Mouse (Mus musculus) MEL (cell line): ENCODE measurements around the gene Polr1d. TPM values are rescaled to one million over a fixed set of nuclear protein-coding genes. Genes with fewer than 3 reads are reported as not detected.
A peak's percentile ranks its signal among the peaks of the same experiment; 100 is the strongest.

ENCODE experiments used
- DNase-seq: peaks from one replicate; pipeline ENCODE4 v3.0.0; 2011; ENCODE audit warnings: low read depth, low spot score
- H3K27ac ChIP-seq: 2 replicates; pipeline ENCODE4 v1.5.1; 2012; ENCODE audit warnings: low read depth, mild to moderate bottlenecking, control low read depth, low read length, moderate library complexity; ENCODE audit not compliant: control insufficient read depth
- H3K27me3 ChIP-seq, 2 experiments: fragments of 150-350 bp in 1 of 2; sonication (generic) in 1 of 2; 2 replicates each; pipeline ENCODE4 v1.6.1; 2012; ENCODE audit warnings: low read length in 2 of 2, mild to moderate bottlenecking in 2 of 2, improper control_type of control experiment in 1 of 2, moderate library complexity in 1 of 2; ENCODE audit not compliant: insufficient read depth in 2 of 2, control insufficient read depth in 1 of 2
- H3K36me3 ChIP-seq, 2 experiments: 2 replicates each; pipeline ENCODE4 v1.6.1; 2012 to 2014; ENCODE audit warnings: low read length in 2 of 2, improper control_type of control experiment in 1 of 2, inconsistent platforms in 1 of 2, mild to moderate bottlenecking in 1 of 2; ENCODE audit not compliant: insufficient read depth in 2 of 2, control insufficient read depth in 1 of 2
- H3K4me1 ChIP-seq, 2 experiments: fragments of 150-350 bp in 1 of 2; sonication (generic) in 1 of 2; 2 replicates each; pipeline ENCODE4 v1.6.1; 2012; ENCODE audit warnings: low read length in 2 of 2, improper control_type of control experiment in 1 of 2, mild to moderate bottlenecking in 1 of 2; ENCODE audit not compliant: insufficient read depth in 2 of 2, control insufficient read depth in 1 of 2
- H3K4me3 ChIP-seq, 2 experiments: fragments of 150-350 bp in 1 of 2; sonication (generic) in 1 of 2; 2 replicates each; pipeline ENCODE4 v1.5.1; 2012; ENCODE audit warnings: low read depth in 2 of 2, low read length in 2 of 2, mild to moderate bottlenecking in 2 of 2, moderate library complexity in 2 of 2, control low read depth in 1 of 2, improper control_type of control experiment in 1 of 2; ENCODE audit not compliant: control insufficient read depth in 1 of 2, insufficient read depth in 1 of 2
- H3K79me2 ChIP-seq: 2 replicates; pipeline ENCODE4 v1.6.1; 2012; ENCODE audit warnings: mild to moderate bottlenecking, low read length, moderate library complexity; ENCODE audit not compliant: control insufficient read depth, poor library complexity, insufficient read depth
- H3K9ac ChIP-seq: 2 replicates; pipeline ENCODE4 v1.6.1; 2012; ENCODE audit warnings: low read depth, mild to moderate bottlenecking, control low read depth, low read length, moderate library complexity; ENCODE audit not compliant: control insufficient read depth, poor library complexity, severe bottlenecking
- H3K9me3 ChIP-seq: fragments of 150-350 bp; sonication (generic); replicated peaks from 2 replicates; pipeline ENCODE4 v1.6.1; 2012; ENCODE audit warnings: mild to moderate bottlenecking, low read length, improper control_type of control experiment, moderate library complexity; ENCODE audit not compliant: insufficient read depth
- BHLHE40 ChIP-seq: IDR thresholded peaks from 2 replicates; pipeline ENCODE4 v1.6.1; 2012; ENCODE audit warnings: low read depth, mild to moderate bottlenecking, inconsistent platforms, low read length, improper control_type of control experiment, borderline replicate concordance
- E2F4 ChIP-seq: IDR thresholded peaks from 2 replicates; pipeline ENCODE4 v1.6.1; 2011; ENCODE audit warnings: low read depth, low read length, improper control_type of control experiment, borderline replicate concordance
- EP300 ChIP-seq, 2 experiments: IDR thresholded peaks; 2 replicates each; pipeline ENCODE4 v1.6.1; 2011; ENCODE audit warnings: improper control_type of control experiment in 2 of 2, low read length in 2 of 2, low read depth in 1 of 2, mild to moderate bottlenecking in 1 of 2
- GABPA ChIP-seq: IDR thresholded peaks from 2 replicates; pipeline ENCODE4 v1.6.1; 2012; ENCODE audit warnings: low read depth, mild to moderate bottlenecking, inconsistent platforms, low read length, improper control_type of control experiment, moderate library complexity
- GATA1 ChIP-seq: IDR thresholded peaks from 2 replicates; pipeline ENCODE4 v1.6.1; 2011; ENCODE audit warnings: low read depth, low read length, improper control_type of control experiment
- HCFC1 ChIP-seq: IDR thresholded peaks from 2 replicates; pipeline ENCODE4 v1.6.1; 2012; ENCODE audit warnings: low read depth, mild to moderate bottlenecking, inconsistent platforms, low read length, improper control_type of control experiment, moderate library complexity
- JUND ChIP-seq: IDR thresholded peaks from 2 replicates; pipeline ENCODE4 v1.6.1; 2011; ENCODE audit warnings: low read depth, mild to moderate bottlenecking, improper control_type of control experiment, low read length
- KAT2A ChIP-seq: conservative IDR thresholded peaks from 2 replicates; pipeline ENCODE4 v1.6.1; 2012; ENCODE audit warnings: low read depth, low read length, improper control_type of control experiment, inconsistent platforms
- MAFK ChIP-seq: IDR thresholded peaks from 2 replicates; pipeline ENCODE4 v1.6.1; 2011; ENCODE audit warnings: low read depth, mild to moderate bottlenecking, low read length, improper control_type of control experiment, borderline replicate concordance
- MAX ChIP-seq: IDR thresholded peaks from 2 replicates; pipeline ENCODE4 v1.6.1; 2011; ENCODE audit warnings: low read length, improper control_type of control experiment
- MEF2A ChIP-seq: IDR thresholded peaks from 2 replicates; pipeline ENCODE4 v1.6.1; 2014; ENCODE audit warnings: low read depth, mild to moderate bottlenecking, inconsistent platforms, low read length, improper control_type of control experiment; ENCODE audit not compliant: poor library complexity, insufficient replicate concordance, severe bottlenecking; ENCODE audit errors: extremely low read depth
- MXI1 ChIP-seq: IDR thresholded peaks from 2 replicates; pipeline ENCODE4 v1.6.1; 2011; ENCODE audit warnings: mild to moderate bottlenecking, low read depth, low read length, improper control_type of control experiment
- MYB ChIP-seq: IDR thresholded peaks from 2 replicates; pipeline ENCODE4 v1.6.1; 2011; ENCODE audit warnings: mild to moderate bottlenecking, low read depth, low read length, improper control_type of control experiment
- MYC ChIP-seq: IDR thresholded peaks from 2 replicates; pipeline ENCODE4 v1.6.1; 2011; ENCODE audit warnings: low read depth, mild to moderate bottlenecking, low read length, improper control_type of control experiment, moderate library complexity
- NRF1 ChIP-seq: IDR thresholded peaks from 2 replicates; pipeline ENCODE4 v1.6.1; 2014; ENCODE audit warnings: low read depth, mild to moderate bottlenecking, inconsistent platforms, low read length, improper control_type of control experiment, moderate library complexity; ENCODE audit not compliant: poor library complexity, insufficient read depth, severe bottlenecking
- POLR2A ChIP-seq, 2 experiments: IDR thresholded peaks; 2 replicates each; pipeline ENCODE4 v1.6.1; 2011 to 2012; ENCODE audit warnings: low read length in 2 of 2, mild to moderate bottlenecking in 2 of 2, control low read depth in 1 of 2, improper control_type of control experiment in 1 of 2, low read depth in 1 of 2, moderate library complexity in 1 of 2; ENCODE audit not compliant: control insufficient read depth in 1 of 2, insufficient read depth in 1 of 2, poor library complexity in 1 of 2
- RCOR1 ChIP-seq: IDR thresholded peaks from 2 replicates; pipeline ENCODE4 v1.6.1; 2012; ENCODE audit warnings: low read depth, mild to moderate bottlenecking, inconsistent platforms, low read length, improper control_type of control experiment
- SIN3A ChIP-seq: IDR thresholded peaks from 2 replicates; pipeline ENCODE4 v1.6.1; 2012; ENCODE audit warnings: low read length, improper control_type of control experiment, inconsistent platforms
- SMC3 ChIP-seq: IDR thresholded peaks from 2 replicates; pipeline ENCODE4 v1.6.1; 2011; ENCODE audit warnings: low read depth, low read length, improper control_type of control experiment
- TAL1 ChIP-seq: IDR thresholded peaks from 2 replicates; pipeline ENCODE4 v1.6.1; 2012; ENCODE audit warnings: mild to moderate bottlenecking, inconsistent platforms, low read length, moderate library complexity, mixed read lengths
- TBP ChIP-seq: IDR thresholded peaks from 2 replicates; pipeline ENCODE4 v1.8.0; 2011; ENCODE audit warnings: low read depth, low read length, improper control_type of control experiment
- TCF12 ChIP-seq: IDR thresholded peaks from 2 replicates; pipeline ENCODE4 v1.6.1; 2014; ENCODE audit warnings: low read depth, mild to moderate bottlenecking, inconsistent platforms, low read length, improper control_type of control experiment, moderate library complexity
- UBTF ChIP-seq: IDR thresholded peaks from 2 replicates; pipeline ENCODE4 v1.6.1; 2012; ENCODE audit warnings: low read depth, mild to moderate bottlenecking, inconsistent platforms, low read length, improper control_type of control experiment, moderate library complexity, borderline replicate concordance; ENCODE audit not compliant: insufficient read depth
- USF1 ChIP-seq: IDR thresholded peaks from 2 replicates; pipeline ENCODE4 v1.6.1; 2014; ENCODE audit warnings: low read depth, mild to moderate bottlenecking, inconsistent platforms, low read length, improper control_type of control experiment, moderate library complexity
- USF2 ChIP-seq, 2 experiments: IDR thresholded peaks; 2 replicates each; pipeline ENCODE4 v1.6.1; 2011 to 2012; ENCODE audit warnings: improper control_type of control experiment in 2 of 2, low read length in 2 of 2, borderline replicate concordance in 1 of 2, inconsistent platforms in 1 of 2, low read depth in 1 of 2, mild to moderate bottlenecking in 1 of 2; ENCODE audit not compliant: insufficient read depth in 1 of 2
- ZMIZ1 ChIP-seq: IDR thresholded peaks from 2 replicates; pipeline ENCODE4 v1.6.1; 2012; ENCODE audit warnings: low read depth, mild to moderate bottlenecking, inconsistent platforms, low read length, improper control_type of control experiment, moderate library complexity
- ZNF384 ChIP-seq: IDR thresholded peaks from 2 replicates; pipeline ENCODE4 v1.6.1; 2012; ENCODE audit warnings: low read depth, mild to moderate bottlenecking, inconsistent platforms, low read length, improper control_type of control experiment
- polyA plus RNA-seq, 2 experiments: library from polyadenylated mRNA; stranded (reverse) in 1 of 2; unstranded in 1 of 2; fragments of >175 nt in 1 of 2; fragments of >200 nt in 1 of 2; gene quantifications; 2 replicates each; pipeline versions ENCODE4 v1.2.1 to v1.2.4; 2012; ENCODE audit warnings: low replicate concordance in 2 of 2, low read depth in 1 of 2; ENCODE audit not compliant: insufficient read length in 2 of 2, insufficient read depth in 1 of 2, missing spikeins in 1 of 2
- total RNA-seq: library from RNA; depleted of rRNA; stranded (reverse); fragments of 300-350 nt; gene quantifications from 2 replicates; pipeline ENCODE4 v1.2.3, GENCODE M21; 2012

The Polr1d gene
- total and polyA plus RNA-seq, 3 experiments: 185 to 506 (median 388) TPM

DNA sequence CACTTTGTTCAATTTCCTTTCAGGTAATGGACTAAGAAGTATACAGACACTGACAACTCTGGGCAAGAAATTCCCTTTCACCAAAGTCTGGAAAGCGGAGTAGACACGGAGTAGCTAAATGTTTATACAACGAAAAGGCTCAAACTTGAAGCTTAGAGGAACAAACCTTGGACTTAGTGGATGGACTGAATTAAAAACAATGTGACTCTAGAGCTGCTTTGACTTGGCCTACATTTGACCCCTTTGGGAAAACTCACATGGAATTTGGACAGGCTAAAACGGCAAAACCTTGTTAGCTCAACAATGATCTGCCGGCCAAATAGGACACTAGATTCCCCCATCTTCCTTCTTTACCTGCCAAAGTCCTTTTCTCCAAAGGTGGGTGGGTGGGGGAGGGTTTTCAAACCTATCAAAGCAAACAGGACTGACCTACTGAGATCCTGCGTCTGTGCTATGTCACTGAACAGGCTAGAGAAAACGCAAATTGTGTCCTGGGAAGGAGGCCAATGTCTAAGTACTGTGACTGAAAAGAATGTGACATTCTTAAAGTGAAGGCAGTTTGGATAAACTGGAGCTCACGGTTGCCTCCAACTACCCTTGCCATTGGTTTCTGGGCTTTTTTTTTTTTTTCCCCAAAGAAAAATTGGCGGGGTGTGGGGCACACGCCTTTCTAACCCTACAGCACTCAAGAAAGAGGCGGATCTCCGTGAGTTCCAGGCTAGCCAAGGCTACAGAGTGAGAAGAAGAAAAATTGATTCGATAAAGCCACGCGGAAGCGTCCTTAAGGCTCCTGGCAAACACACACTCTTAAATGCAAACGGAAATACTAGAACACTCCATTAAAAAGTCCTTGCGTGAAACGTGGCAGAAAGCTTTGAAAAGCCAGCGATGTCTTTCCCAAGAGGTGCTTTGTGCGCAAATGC is 1.5 kb upstream of the Polr1d start:
- peaks cover 81% of the 10 kb centered on the region for H3K79me2 ChIP-seq
- peak overlapping the region; percentile 73 for H3K27ac ChIP-seq
- peak; percentile 84 for DNase-seq
- H3K9me3 ChIP-seq: no peaks in the 10 kb centered on the region
- peak overlapping the region; percentile 96 for H3K9ac ChIP-seq
- H3K27me3 ChIP-seq: no peaks in the 10 kb centered on the region
- peaks cover 15 to 32% of the 10 kb centered on the region in 2 experiments for H3K36me3 ChIP-seq
- peak overlapping the region; percentile 92 to 97 for H3K4me3 ChIP-seq
- H3K4me1 ChIP-seq: peaks cover 8 to 26% of the 10 kb centered on the region in 2 experiments
- TF ChIP-seq EP300 (IDR thresholded peaks at IDR 0.05; ENCODE audit: low read depth in 1 of 2, low read length in 2 of 2) (peak in 1 of 2 experiments; percentile 17; a peak in 1 of 4 replicates), E2F4 (peak; percentile 73; the same call in 1 of the 2 replicates), SIN3A (peak; percentile 70), MAX (peak; percentile 55; the same call in 1 of the 2 replicates), POLR2A (IDR thresholded peaks at IDR 0.05; ENCODE audit: control insufficient read depth in 1 of 2, insufficient read depth in 1 of 2, low read depth in 1 of 2, low read length in 2 of 2, poor library complexity in 1 of 2) (no peak; a peak in 1 of 4 replicates), MAFK (no peak), ZNF384 (peak; percentile 91), MXI1 (peak; percentile 89), TBP (peak; percentile 59; the same call in 1 of the 2 replicates), MYC (peak; percentile 91), SMC3 (no peak), BHLHE40 (no peak), RCOR1 (no peak), KAT2A (no peak), HCFC1 (no peak), TCF12 (no peak; the same call in 1 of the 2 replicates), GATA1 (0 out of 2 replicates have a peak, but pooled peaks have one; percentile 6)

DNA sequence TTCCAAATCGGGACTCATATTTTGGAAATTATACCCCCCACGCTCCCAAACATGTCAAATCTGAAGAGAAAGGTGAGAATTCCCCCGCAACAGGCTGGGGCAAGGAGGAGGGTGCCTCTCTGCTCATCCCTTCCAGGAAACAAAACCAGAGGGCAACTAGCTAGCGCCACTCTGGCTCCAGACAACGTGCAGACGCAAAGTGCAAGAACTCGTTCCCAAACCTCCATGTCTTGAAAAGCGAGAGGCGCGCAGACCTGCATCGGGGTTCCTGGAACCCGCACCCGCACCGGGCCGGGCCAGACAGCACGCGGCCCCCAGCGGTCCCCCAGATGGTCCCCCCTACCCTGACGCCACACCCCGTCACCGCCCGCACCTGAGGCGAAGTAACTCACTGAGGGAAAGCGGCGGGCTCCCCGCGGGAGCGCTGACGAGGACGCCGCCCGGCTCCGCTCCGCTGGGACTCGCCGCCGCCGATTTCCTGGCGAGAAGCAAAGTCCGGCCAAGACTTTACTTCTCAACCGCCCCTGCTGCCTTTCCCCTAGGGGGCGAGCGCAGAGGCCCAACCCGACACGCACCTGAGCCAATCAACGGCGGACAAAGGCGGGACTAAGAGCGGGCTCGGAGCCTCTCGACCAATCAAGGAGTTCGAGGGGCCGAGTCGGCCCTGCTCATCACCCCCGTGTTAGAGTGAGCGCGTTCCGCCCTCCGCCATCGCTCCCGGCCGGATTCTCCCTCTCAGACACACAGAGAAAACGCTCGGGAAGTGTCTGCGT is 638 bp upstream of the Polr1d start, which contains the start of gene Lnx2:
Gene Lnx2, minus strand, starts transcription at position 561 of the 773 bp plus-strand sequence.
- Histone ChIP-seq H3K27ac (peak within 1 kb of the TSS; percentile 73), H3K27me3 (no peaks in the 10 kb centered on the region), H3K9ac (peak within 1 kb of the TSS; percentile 96), H3K4me3 (peak within 1 kb of the TSS; percentile 97 to 98), H3K79me2 (peaks cover 77% of the 10 kb centered on the region), H3K4me1 (peaks cover 8 to 26% of the 10 kb centered on the region in 2 experiments), H3K9me3 (no peaks in the 10 kb centered on the region), H3K36me3 (peaks cover 16 to 36% of the 10 kb centered on the region in 2 experiments)
- peak; percentile 99 for DNase-seq
- TF ChIP-seq USF1 (no peak), NRF1 (no peak; the same call in 1 of the 2 replicates), JUND (no peak), MYC (no peak), TAL1 (no peak), GABPA (no peak), UBTF (no peak), EP300 (IDR thresholded peaks at IDR 0.05; ENCODE audit: low read depth in 1 of 2, low read length in 2 of 2) (0 out of 4 replicates have a peak, but pooled peaks of 1 of the 2 experiments have one; percentile 6), ZMIZ1 (peak; percentile 28; the same call in 1 of the 2 replicates), USF2 (IDR thresholded peaks at IDR 0.05; ENCODE audit: borderline replicate concordance in 1 of 2, insufficient read depth in 1 of 2, low read depth in 1 of 2, low read length in 2 of 2) (no peak), MAX (no peak; the same call in none of the 2 replicates), SIN3A (peak; percentile 53), MYB (no peak), MEF2A (no peak)
